Mouse (Mus musculus) lung, embryonic 15.5 days (tissue): ENCODE data around the gene Calr. TPM values are rescaled to one million over a fixed set of nuclear protein-coding genes. Genes with fewer than 3 reads are reported as not detected.
A peak's percentile ranks its signal among the peaks of the same experiment; 100 is the strongest.

Source experiments
- ATAC-seq: fragments of 200-750 bp; cut with Nextera tagmentation; 2 replicates; pipeline ENCODE4 v1.8.0; 2017; ENCODE audit warnings: moderate number of reproducible peaks, borderline replicate concordance; ENCODE audit not compliant: low FRiP score, low TSS enrichment; ENCODE audit errors: extremely low read depth
- H3K27ac ChIP-seq: fragments of 300-500 bp; sonication (generic); 2 replicates; pipeline ENCODE4 v1.5.1; 2015; ENCODE audit warnings: moderate library complexity, mild to moderate bottlenecking, inconsistent platforms
- H3K27me3 ChIP-seq: fragments of 300-500 bp; sonication (generic); 2 replicates; pipeline ENCODE4 v1.6.1; 2015; ENCODE audit warnings: inconsistent platforms
- H3K36me3 ChIP-seq: fragments of 300-500 bp; sonication (generic); 2 replicates; pipeline ENCODE4 v1.6.1; 2015; ENCODE audit warnings: inconsistent platforms
- H3K4me1 ChIP-seq: fragments of 300-500 bp; sonication (generic); 2 replicates; pipeline ENCODE4 v1.6.1; 2015; ENCODE audit warnings: inconsistent platforms
- H3K4me2 ChIP-seq: fragments of 300-500 bp; sonication (generic); 2 replicates; pipeline ENCODE4 v1.6.1; 2015; ENCODE audit warnings: inconsistent platforms, mild to moderate bottlenecking, moderate library complexity
- H3K4me3 ChIP-seq: fragments of 300-500 bp; sonication (generic); 2 replicates; pipeline ENCODE4 v1.5.1; 2015; ENCODE audit warnings: mild to moderate bottlenecking, inconsistent platforms
- H3K9ac ChIP-seq: fragments of 300-500 bp; sonication (generic); 2 replicates; pipeline ENCODE4 v1.6.1; 2015; ENCODE audit warnings: inconsistent platforms
- H3K9me3 ChIP-seq: fragments of 300-500 bp; sonication (generic); 2 replicates; pipeline ENCODE4 v1.6.1; 2016; ENCODE audit warnings: inconsistent platforms
- WGBS: fragments of 180-500 bp; shearing (Covaris S2); methylation state at CpG from one replicate; pipeline ENCODE4 v1.1.7; 2015; 5-methylcytosine and 5-hydroxymethylcytosine counted together
- polyA plus RNA-seq: library from polyadenylated mRNA; unstranded; fragments of >200 nt; fragmentation: Nextera tagmentation; extraction: Ambion mirVana; gene quantifications from 2 replicates; pipeline ENCODE4 v1.2.1, GENCODE M21; 2015

Gene Calr
- polyA plus RNA-seq, 1 experiment from 2014 or later, result 1,080 TPM

- peaks cover 22% of the 10 kb centered on the region for H3K4me1 ChIP-seq
- no peak overlapping the region for H3K4me3 ChIP-seq
- no peak overlapping the region for H3K9ac ChIP-seq
- 2% methylated on average over 5 of the region's 5 CpGs for WGBS
- no peak for ATAC-seq
- H3K27ac ChIP-seq, result no peak overlapping the region
- no peak overlapping the region for H3K4me2 ChIP-seq
- no peaks in the 10 kb centered on the region for H3K36me3 ChIP-seq
- H3K9me3 ChIP-seq, result no peaks in the 10 kb centered on the region
- H3K27me3 ChIP-seq, result peaks cover 12% of the 10 kb centered on the region; the same call in 1 of the 2 replicates
These were observed 33.7 kb downstream of the Calr start for GRCm38 (mm10) chr8:84813059-84813458.

DNA sequence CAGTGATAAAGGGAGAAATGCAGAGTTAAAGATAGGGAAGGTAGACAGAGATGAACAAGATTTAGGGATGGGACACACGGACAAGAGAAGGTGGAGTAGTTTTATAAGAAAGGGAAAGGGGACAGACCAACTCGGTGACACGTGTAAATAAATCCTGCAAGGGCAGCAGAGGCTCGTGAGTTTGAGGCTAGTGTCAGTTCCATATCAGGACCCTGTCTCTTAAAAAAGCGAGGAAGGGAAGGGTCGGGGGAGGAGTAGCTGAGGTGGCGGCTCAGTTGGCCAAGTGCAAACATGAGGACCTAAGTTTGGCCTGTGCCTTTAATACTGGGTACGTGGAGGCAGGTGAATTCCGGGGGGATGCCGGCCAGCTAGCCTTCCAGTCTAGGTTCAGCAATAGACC is 35.4 kb downstream of the Calr start:
- peak overlapping the region; percentile 37 for H3K4me3 ChIP-seq
- ATAC-seq, result no peak
- no peaks in the 10 kb centered on the region for H3K36me3 ChIP-seq
- peaks cover 22% of the 10 kb centered on the region for H3K4me1 ChIP-seq
- H3K27me3 ChIP-seq, result peaks cover 12% of the 10 kb centered on the region; the same call in 1 of the 2 replicates
- H3K4me2 ChIP-seq, result peak overlapping the region; percentile 72
- WGBS, result 28% methylated on average over 10 of the region's 10 CpGs
- peak overlapping the region; percentile 26; the same call in 1 of the 2 replicates for H3K9ac ChIP-seq
- no peaks in the 10 kb centered on the region for H3K9me3 ChIP-seq
- no peak overlapping the region for H3K27ac ChIP-seq

GRCm38 (mm10) chr8:84810896-84811295 is 35.8 kb downstream of the Calr start:
- Histone ChIP-seq H3K27me3 (peaks cover 12% of the 10 kb centered on the region; the same call in 1 of the 2 replicates), H3K9ac (peak overlapping the region; percentile 26; the same call in 1 of the 2 replicates), H3K9me3 (no peaks in the 10 kb centered on the region), H3K4me3 (peak overlapping the region; percentile 37), H3K27ac (no peak overlapping the region), H3K4me1 (peaks cover 22% of the 10 kb centered on the region), H3K36me3 (no peaks in the 10 kb centered on the region), H3K4me2 (peak overlapping the region; percentile 72)
- under 1% methylated on average over 32 of the region's 32 CpGs for WGBS
- ATAC-seq, result peak; percentile 85

DNA sequence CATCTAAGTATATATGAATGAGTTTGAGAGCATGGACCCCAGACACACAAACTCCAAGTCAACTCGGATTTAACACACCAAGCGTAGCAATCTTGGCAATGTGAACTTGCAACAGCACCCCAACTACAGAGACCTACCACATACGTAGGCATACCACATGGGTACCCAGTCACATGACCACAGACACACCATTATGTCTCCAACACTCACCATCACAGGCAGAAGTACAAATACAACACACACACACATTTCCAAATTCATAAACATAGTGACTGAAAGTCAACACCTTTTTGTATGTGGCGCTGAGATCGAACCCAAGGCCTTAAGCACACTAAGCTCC is 36.8 kb downstream of the Calr start:
- Histone ChIP-seq H3K9ac (no peak overlapping the region), H3K27ac (no peak overlapping the region), H3K4me1 (peaks cover 16% of the 10 kb centered on the region), H3K27me3 (peaks cover 12% of the 10 kb centered on the region; the same call in 1 of the 2 replicates), H3K4me3 (no peak overlapping the region), H3K4me2 (no peak overlapping the region), H3K36me3 (no peaks in the 10 kb centered on the region), H3K9me3 (no peaks in the 10 kb centered on the region)
- WGBS, result 72% methylated on average over 5 of the region's 5 CpGs
- no peak for ATAC-seq

GRCm38 (mm10) chr8:84809109-84809940 is 37.4 kb downstream of the Calr start:
- H3K9me3 ChIP-seq, result no peaks in the 10 kb centered on the region
- H3K4me2 ChIP-seq, result no peak overlapping the region
- no peak overlapping the region for H3K9ac ChIP-seq
- no peak overlapping the region for H3K4me3 ChIP-seq
- H3K27ac ChIP-seq, result no peak overlapping the region
- no peak for ATAC-seq
- H3K4me1 ChIP-seq, result peaks cover 11% of the 10 kb centered on the region
- no peaks in the 10 kb centered on the region for H3K36me3 ChIP-seq
- WGBS, result 61% methylated on average over 12 of the region's 12 CpGs
- peaks cover 7% of the 10 kb centered on the region; the same call in 1 of the 2 replicates for H3K27me3 ChIP-seq

DNA sequence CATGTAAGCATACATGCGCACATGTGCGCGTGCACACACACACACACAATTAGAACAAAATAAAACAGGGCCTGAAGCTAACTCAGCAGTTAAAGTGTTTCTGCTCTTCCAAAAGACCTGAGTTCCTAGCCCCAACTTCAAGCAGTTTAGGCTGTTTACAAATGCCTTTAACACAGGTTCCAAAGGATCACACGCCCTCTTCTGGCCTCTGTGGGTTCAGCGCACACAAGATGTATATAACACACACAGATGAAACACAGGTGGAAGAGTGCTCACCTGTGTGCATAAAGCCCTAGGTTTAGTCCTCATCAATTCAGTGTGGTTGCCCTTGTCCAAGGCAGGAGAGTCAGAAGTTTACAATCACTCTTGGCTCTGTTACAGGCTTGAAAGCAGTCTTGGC is 40.7 kb downstream of the Calr start:
- H3K27ac ChIP-seq, result no peak overlapping the region
- ATAC-seq, result no peak
- peaks cover 12% of the 10 kb centered on the region for H3K4me1 ChIP-seq
- no peak overlapping the region for H3K9ac ChIP-seq
- no peak overlapping the region for H3K4me3 ChIP-seq
- 92% methylated on average over 5 of the region's 5 CpGs for WGBS
- H3K27me3 ChIP-seq, result no peaks in the 10 kb centered on the region
- no peak overlapping the region for H3K4me2 ChIP-seq
- no peaks in the 10 kb centered on the region for H3K9me3 ChIP-seq
- H3K36me3 ChIP-seq, result no peaks in the 10 kb centered on the region

DNA sequence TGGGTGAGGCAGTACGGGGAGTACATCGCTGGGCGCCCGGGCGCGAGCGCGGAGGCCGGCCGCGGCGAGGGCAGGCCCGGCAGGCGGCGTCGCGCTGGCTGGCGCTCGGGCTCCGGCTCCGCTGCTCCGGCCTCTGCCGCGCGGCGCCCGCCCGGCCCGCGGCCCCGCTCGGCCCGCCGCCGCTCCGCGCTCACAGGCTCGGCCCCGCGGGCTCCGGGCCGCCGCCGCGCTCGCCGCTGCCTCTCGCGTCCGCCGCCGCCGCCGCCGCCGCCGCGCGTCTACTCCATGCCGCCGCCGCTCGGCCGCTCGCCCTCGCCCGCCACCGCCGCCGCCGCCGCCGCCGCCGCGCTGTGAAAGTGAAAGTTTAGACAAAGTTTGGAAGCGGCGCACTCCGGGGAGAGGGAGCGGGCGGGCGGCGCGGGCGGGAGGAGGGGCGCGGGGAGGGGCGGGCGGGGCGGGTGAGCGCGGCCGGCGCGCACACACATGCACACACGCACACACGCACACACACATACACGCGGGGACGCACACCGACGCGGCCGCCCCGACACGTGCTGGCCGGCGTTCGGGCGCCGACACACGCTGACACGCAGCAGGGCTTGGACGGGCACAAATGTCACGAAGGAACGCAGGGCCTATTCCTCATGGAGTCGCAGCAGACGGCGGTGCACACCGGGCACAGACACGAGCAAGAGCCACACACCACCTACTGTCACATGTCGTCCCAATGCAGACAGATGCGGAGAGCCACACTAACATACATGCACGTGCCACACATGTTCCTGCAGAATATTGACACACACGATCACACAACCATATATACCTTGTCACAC is 46.5 kb downstream of the Calr start, which contains the start of gene Nfix:
Nfix (minus strand) TSS at position 346 of the 833 bp plus-strand sequence.
- Histone ChIP-seq H3K36me3 (peaks cover 5% of the 10 kb centered on the region; the same call in 1 of the 2 replicates), H3K27ac (peak within 1 kb of the TSS; percentile 94), H3K4me1 (peaks cover 42% of the 10 kb centered on the region), H3K9ac (peak within 1 kb of the TSS; percentile 93), H3K4me2 (peak within 1 kb of the TSS; percentile 81), H3K27me3 (no peaks in the 10 kb centered on the region), H3K9me3 (no peaks in the 10 kb centered on the region), H3K4me3 (peak within 1 kb of the TSS; percentile 86)
- peak; percentile 50 for ATAC-seq
- WGBS, result under 1% methylated on average over 71 of the region's 125 CpGs

DNA sequence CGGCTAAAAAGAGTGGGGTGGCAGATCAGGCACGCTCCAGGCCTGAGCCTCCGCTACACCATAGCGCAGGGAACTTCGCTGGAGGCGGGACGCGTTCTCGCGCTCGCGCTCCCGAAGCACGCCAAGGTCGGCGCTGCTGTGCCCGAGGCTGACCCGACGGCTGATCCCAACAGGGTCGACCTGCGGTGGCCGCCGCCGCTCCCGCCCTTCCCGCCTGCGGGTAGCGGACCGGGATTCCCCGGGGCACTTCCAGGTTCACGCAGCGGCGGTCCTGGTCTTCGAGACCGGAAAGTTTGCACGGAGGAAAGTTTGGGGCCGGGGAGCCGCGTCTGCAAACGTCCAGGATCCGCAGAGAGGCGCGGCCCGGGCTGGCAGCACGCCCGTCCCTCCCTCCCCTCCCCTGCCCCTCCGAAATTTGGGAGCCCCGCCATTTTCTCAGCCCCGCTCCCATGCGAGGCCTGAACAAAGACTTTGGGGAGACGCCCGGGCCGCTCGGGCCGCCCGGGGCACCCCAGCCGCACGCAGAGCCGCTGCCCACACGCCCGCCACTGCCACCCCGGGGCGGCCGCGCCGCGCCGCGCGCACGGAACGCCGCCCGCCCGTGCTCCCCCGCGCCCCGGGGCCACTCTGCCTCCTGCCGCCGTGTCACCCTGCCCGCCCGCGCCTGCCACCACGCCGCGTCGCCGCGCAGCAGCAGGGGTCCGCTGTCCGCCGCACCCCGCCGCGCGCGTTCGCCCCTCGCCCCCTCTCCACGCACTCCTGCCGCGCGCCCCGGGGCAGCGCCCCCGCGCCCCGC is 47.4 kb downstream of the Calr start:
- H3K9me3 ChIP-seq, result no peaks in the 10 kb centered on the region
- no peaks in the 10 kb centered on the region for H3K27me3 ChIP-seq
- peak overlapping the region; percentile 81 for H3K4me2 ChIP-seq
- H3K36me3 ChIP-seq, result peaks cover 5% of the 10 kb centered on the region; the same call in 1 of the 2 replicates
- H3K4me1 ChIP-seq, result peaks cover 50% of the 10 kb centered on the region
- peak overlapping the region; percentile 86 for H3K4me3 ChIP-seq
- peak overlapping the region; percentile 94 for H3K27ac ChIP-seq
- H3K9ac ChIP-seq, result peak overlapping the region; percentile 93
- ATAC-seq, result peak; percentile 16; the same call in 1 of the 2 replicates
- WGBS, result under 1% methylated on average over 68 of the region's 108 CpGs

GRCm38 (mm10) chr8:84798446-84799135 is 48.1 kb downstream of the Calr start:
- WGBS, result 56% methylated on average over 10 of the region's 10 CpGs
- ATAC-seq, result no peak
- Histone ChIP-seq H3K4me2 (peak overlapping the region; percentile 81), H3K9me3 (no peaks in the 10 kb centered on the region), H3K9ac (peak overlapping the region; percentile 93), H3K27ac (peak overlapping the region; percentile 94), H3K27me3 (no peaks in the 10 kb centered on the region), H3K36me3 (peaks cover 5% of the 10 kb centered on the region; the same call in 1 of the 2 replicates), H3K4me1 (peaks cover 56% of the 10 kb centered on the region), H3K4me3 (peak overlapping the region; percentile 86)

GRCm38 (mm10) chr8:84797971-84798370 is 48.8 kb downstream of the Calr start:
- H3K4me3 ChIP-seq, result peak overlapping the region; percentile 86; the same call in 1 of the 2 replicates
- H3K36me3 ChIP-seq, result peaks cover 5% of the 10 kb centered on the region; the same call in 1 of the 2 replicates
- H3K9me3 ChIP-seq, result no peaks in the 10 kb centered on the region
- peak overlapping the region; percentile 81 for H3K4me2 ChIP-seq
- peaks cover 56% of the 10 kb centered on the region for H3K4me1 ChIP-seq
- ATAC-seq, result no peak
- H3K27me3 ChIP-seq, result no peaks in the 10 kb centered on the region
- H3K9ac ChIP-seq, result 0 out of 2 replicates have a peak overlapping the region, but pooled peaks have one; percentile 93
- WGBS, result 76% methylated on average over 6 of the region's 6 CpGs
- H3K27ac ChIP-seq, result no peak overlapping the region
